Mouse (Mus musculus): ENCODE data around the gene Ddx59. TPM values are rescaled to one million over a fixed set of nuclear protein-coding genes. Genes with fewer than 3 reads are reported as not detected.

Gene Ddx59
- polyA plus RNA-seq, 1 experiment from 2014 or later = 14.0 TPM

GRCm38 (mm10) chr1:136455756-136456585, 40.9 kb downstream of the Ddx59 start:
- WGBS (ENCODE audit: insufficient replicate concordance) = 79% methylated on average over 17 of the region's 17 CpGs

GRCm38 (mm10) chr1:136456741-136457140, 41.7 kb downstream of the Ddx59 start:
- WGBS (ENCODE audit: insufficient replicate concordance) = 71% methylated on average over 6 of the region's 6 CpGs
- H3K4me2 ChIP-seq = no peak overlapping the region
- ATAC-seq (replicated peaks; ENCODE audit: insufficient number of reproducible peaks, low FRiP score, low TSS enrichment) = no peak

More at GRCm38 (mm10) chr1:136455756-136456585, 40.9 kb downstream of the Ddx59 start:
- no peak for ATAC-seq (replicated peaks; ENCODE audit: insufficient number of reproducible peaks, low FRiP score, low TSS enrichment)
- H3K27me3 ChIP-seq (ENCODE audit: control insufficient read depth, insufficient read depth, low read length) = no peaks in the 10 kb centered on the region
- no peaks in the 10 kb centered on the region for H3K36me3 ChIP-seq (ENCODE audit: control insufficient read depth, insufficient read depth, low read length)
- no peak overlapping the region for H3K27ac ChIP-seq (ENCODE audit: low read depth, low read length)
- H3K4me2 ChIP-seq = no peak overlapping the region
- no peak overlapping the region for H3K9ac ChIP-seq (ENCODE audit: low read depth, low read length)
- no peaks in the 10 kb centered on the region for H3K9me3 ChIP-seq (replicated peaks; ENCODE audit: control insufficient read depth, low read length)
- no peak overlapping the region for H3K4me3 ChIP-seq (ENCODE audit: low read depth, low read length)
- H3K4me1 ChIP-seq (ENCODE audit: control insufficient read depth, insufficient read depth, low read length) = no peaks in the 10 kb centered on the region

GRCm38 (mm10) chr1:136457403-136457802, 42.3 kb downstream of the Ddx59 start:
- Histone ChIP-seq H3K27ac (ENCODE audit: low read depth, low read length) (no peak overlapping the region), H3K9ac (ENCODE audit: low read depth, low read length) (no peak overlapping the region), H3K4me2 (no peak overlapping the region), H3K9me3 (replicated peaks; ENCODE audit: control insufficient read depth, low read length) (no peaks in the 10 kb centered on the region), H3K4me3 (ENCODE audit: low read depth, low read length) (no peak overlapping the region), H3K4me1 (ENCODE audit: control insufficient read depth, insufficient read depth, low read length) (no peaks in the 10 kb centered on the region), H3K27me3 (ENCODE audit: control insufficient read depth, insufficient read depth, low read length) (no peaks in the 10 kb centered on the region), H3K36me3 (ENCODE audit: control insufficient read depth, insufficient read depth, low read length) (no peaks in the 10 kb centered on the region)
- WGBS (ENCODE audit: insufficient replicate concordance) = 66% methylated on average over 4 of the region's 4 CpGs
- no peak for ATAC-seq (replicated peaks; ENCODE audit: insufficient number of reproducible peaks, low FRiP score, low TSS enrichment)

More at GRCm38 (mm10) chr1:136456741-136457140, 41.7 kb downstream of the Ddx59 start:
- Histone ChIP-seq H3K27ac (ENCODE audit: low read depth, low read length) (no peak overlapping the region), H3K4me3 (ENCODE audit: low read depth, low read length) (no peak overlapping the region), H3K4me1 (ENCODE audit: control insufficient read depth, insufficient read depth, low read length) (no peaks in the 10 kb centered on the region), H3K36me3 (ENCODE audit: control insufficient read depth, insufficient read depth, low read length) (no peaks in the 10 kb centered on the region), H3K27me3 (ENCODE audit: control insufficient read depth, insufficient read depth, low read length) (no peaks in the 10 kb centered on the region), H3K9ac (ENCODE audit: low read depth, low read length) (no peak overlapping the region), H3K9me3 (replicated peaks; ENCODE audit: control insufficient read depth, low read length) (no peaks in the 10 kb centered on the region)

GRCm38 (mm10) chr1:136458691-136459245, 43.7 kb downstream of the Ddx59 start:
- Histone ChIP-seq H3K4me3 (ENCODE audit: low read depth, low read length) (no peak overlapping the region), H3K4me1 (ENCODE audit: control insufficient read depth, insufficient read depth, low read length) (no peaks in the 10 kb centered on the region), H3K27ac (ENCODE audit: low read depth, low read length) (no peak overlapping the region), H3K9me3 (replicated peaks; ENCODE audit: control insufficient read depth, low read length) (no peaks in the 10 kb centered on the region), H3K4me2 (no peak overlapping the region), H3K9ac (ENCODE audit: low read depth, low read length) (no peak overlapping the region), H3K27me3 (ENCODE audit: control insufficient read depth, insufficient read depth, low read length) (no peaks in the 10 kb centered on the region), H3K36me3 (ENCODE audit: control insufficient read depth, insufficient read depth, low read length) (no peaks in the 10 kb centered on the region)
- WGBS (ENCODE audit: insufficient replicate concordance) = 30% methylated on average over 9 of the region's 9 CpGs
- no peak for ATAC-seq (replicated peaks; ENCODE audit: insufficient number of reproducible peaks, low FRiP score, low TSS enrichment)

- 43% methylated on average over 10 of the region's 10 CpGs for WGBS (ENCODE audit: insufficient replicate concordance)
Measured at GRCm38 (mm10) chr1:136462443-136462842, 47.4 kb downstream of the Ddx59 start.

GRCm38 (mm10) chr1:136465168-136465567, 50.1 kb downstream of the Ddx59 start:
- no peak for ATAC-seq (replicated peaks; ENCODE audit: insufficient number of reproducible peaks, low FRiP score, low TSS enrichment)
- H3K27ac ChIP-seq (ENCODE audit: low read depth, low read length) = no peak overlapping the region
- H3K4me3 ChIP-seq (ENCODE audit: low read depth, low read length) = no peak overlapping the region
- H3K27me3 ChIP-seq (ENCODE audit: control insufficient read depth, insufficient read depth, low read length) = no peaks in the 10 kb centered on the region
- no peaks in the 10 kb centered on the region for H3K36me3 ChIP-seq (ENCODE audit: control insufficient read depth, insufficient read depth, low read length)
- H3K9ac ChIP-seq (ENCODE audit: low read depth, low read length) = no peak overlapping the region
- H3K4me1 ChIP-seq (ENCODE audit: control insufficient read depth, insufficient read depth, low read length) = peaks cover 8% of the 10 kb centered on the region
- no peaks in the 10 kb centered on the region for H3K9me3 ChIP-seq (replicated peaks; ENCODE audit: control insufficient read depth, low read length)
- no peak overlapping the region for H3K4me2 ChIP-seq

More at GRCm38 (mm10) chr1:136462443-136462842, 47.4 kb downstream of the Ddx59 start:
- H3K4me3 ChIP-seq (ENCODE audit: low read depth, low read length) = no peak overlapping the region
- no peak overlapping the region for H3K27ac ChIP-seq (ENCODE audit: low read depth, low read length)
- no peak overlapping the region for H3K9ac ChIP-seq (ENCODE audit: low read depth, low read length)
- no peaks in the 10 kb centered on the region for H3K36me3 ChIP-seq (ENCODE audit: control insufficient read depth, insufficient read depth, low read length)
- no peak for ATAC-seq (replicated peaks; ENCODE audit: insufficient number of reproducible peaks, low FRiP score, low TSS enrichment)
- H3K27me3 ChIP-seq (ENCODE audit: control insufficient read depth, insufficient read depth, low read length) = no peaks in the 10 kb centered on the region
- H3K9me3 ChIP-seq (replicated peaks; ENCODE audit: control insufficient read depth, low read length) = no peaks in the 10 kb centered on the region
- no peak overlapping the region for H3K4me2 ChIP-seq
- H3K4me1 ChIP-seq (ENCODE audit: control insufficient read depth, insufficient read depth, low read length) = peaks cover 6% of the 10 kb centered on the region

- peak within 1 kb of the TSS; percentile 82 for H3K4me2 ChIP-seq
- H3K4me1 ChIP-seq (ENCODE audit: control insufficient read depth, insufficient read depth, low read length) = peaks cover 8% of the 10 kb centered on the region
- H3K9me3 ChIP-seq (replicated peaks; ENCODE audit: control insufficient read depth, low read length) = no peaks in the 10 kb centered on the region
- peak; percentile 99 for ATAC-seq (replicated peaks; ENCODE audit: insufficient number of reproducible peaks, low FRiP score, low TSS enrichment)
- peak within 1 kb of the TSS; percentile 66 for H3K4me3 ChIP-seq (ENCODE audit: low read depth, low read length)
- H3K9ac ChIP-seq (ENCODE audit: low read depth, low read length) = peak within 1 kb of the TSS; percentile 79
- WGBS (ENCODE audit: insufficient replicate concordance) = under 1% methylated on average over 52 of the region's 52 CpGs
- H3K27me3 ChIP-seq (ENCODE audit: control insufficient read depth, insufficient read depth, low read length) = no peaks in the 10 kb centered on the region
- H3K36me3 ChIP-seq (ENCODE audit: control insufficient read depth, insufficient read depth, low read length) = no peaks in the 10 kb centered on the region
- H3K27ac ChIP-seq (ENCODE audit: low read depth, low read length) = 0 out of 2 replicates have a peak within 1 kb of the TSS, but pooled peaks have one; percentile 24
Measured at GRCm38 (mm10) chr1:136466143-136466811, 51.2 kb downstream of the Ddx59 start, which contains the start of gene Kif14. TSS of gene Kif14 (plus strand) at chr1:136466343.

GRCm38 (mm10) chr1:136469408-136469807, 54.3 kb downstream of the Ddx59 start:
- Histone ChIP-seq H3K27me3 (ENCODE audit: control insufficient read depth, insufficient read depth, low read length) (no peaks in the 10 kb centered on the region), H3K27ac (ENCODE audit: low read depth, low read length) (no peak overlapping the region), H3K4me1 (ENCODE audit: control insufficient read depth, insufficient read depth, low read length) (peaks cover 8% of the 10 kb centered on the region), H3K36me3 (ENCODE audit: control insufficient read depth, insufficient read depth, low read length) (no peaks in the 10 kb centered on the region), H3K9me3 (replicated peaks; ENCODE audit: control insufficient read depth, low read length) (no peaks in the 10 kb centered on the region), H3K4me3 (ENCODE audit: low read depth, low read length) (no peak overlapping the region), H3K9ac (ENCODE audit: low read depth, low read length) (no peak overlapping the region), H3K4me2 (no peak overlapping the region)
- 88% methylated on average over 4 of the region's 4 CpGs for WGBS (ENCODE audit: insufficient replicate concordance)
- ATAC-seq (replicated peaks; ENCODE audit: insufficient number of reproducible peaks, low FRiP score, low TSS enrichment) = no peak
